Mouse (Mus musculus): ENCODE measurements around the gene Dkkl1.

- TF ChIP-seq CTCF (IDR thresholded peaks at IDR 0.05; ENCODE audit: borderline replicate concordance, insufficient read depth, low read depth, low read length) (no peak), POLR2A (IDR thresholded peaks at IDR 0.05; ENCODE audit: borderline replicate concordance, insufficient read depth, low read length) (no peak)
These were observed 1.8 kb upstream of the Dkkl1 start for GRCm38 (mm10) chr7:45213708-45214107.
